Mouse (Mus musculus): ENCODE results near the gene B3galt6. TPM values are rescaled to one million over a fixed set of nuclear protein-coding genes. Genes with fewer than 3 reads are reported as not detected.

The B3galt6 gene
- total and polyA plus RNA-seq, 3 experiments = 3.4 to 11.3 (median 8.6) TPM

DNA sequence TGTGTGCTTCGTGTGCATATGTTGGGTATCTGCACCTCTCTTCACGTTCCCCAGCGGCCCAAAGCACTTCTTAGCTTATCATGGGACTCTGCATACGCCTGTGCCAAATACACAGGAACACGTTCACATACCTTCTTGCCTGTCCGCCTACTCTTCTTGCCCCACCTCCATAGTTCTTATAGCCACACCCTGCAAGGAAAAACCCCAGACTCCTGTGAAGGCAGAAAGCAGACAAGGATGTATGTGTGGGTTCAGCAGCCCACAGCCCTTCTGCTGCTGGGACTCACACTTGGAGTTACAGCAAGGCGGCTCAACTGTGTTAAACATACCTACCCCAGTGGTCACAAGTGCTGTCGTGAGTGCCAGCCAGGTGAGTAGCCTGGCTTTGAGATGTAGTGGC, 21.2 kb upstream of the B3galt6 start, which contains the start of gene Tnfrsf4:
Gene Tnfrsf4 (plus strand): TSS at position 207 of the 400 bp plus-strand sequence.
- DNase-seq (ENCODE audit: extremely low read depth) = no peak
- Histone ChIP-seq H3K9ac (ENCODE audit: insufficient read depth, low read depth) (no peak within 1 kb of the TSS), H3K27ac (ENCODE audit: insufficient read depth, low read depth) (no peak within 1 kb of the TSS), H3K36me3 (replicated peaks in 1 of 2; ENCODE audit: control insufficient read depth in 1 of 2, insufficient read depth in 1 of 2, low read length in 1 of 2) (peaks cover 62 to 84% of the 10 kb centered on the region in 2 experiments), H3K9me3 (replicated peaks; ENCODE audit: low read length) (no peaks in the 10 kb centered on the region), H3K4me2 (ENCODE audit: insufficient read depth, low read depth, poor library complexity, severe bottlenecking) (no peak within 1 kb of the TSS), H3K79me2 (replicated peaks; ENCODE audit: control insufficient read depth, extremely low read depth, insufficient read depth, poor library complexity, severe bottlenecking) (no peaks in the 10 kb centered on the region), H3K4me1 (ENCODE audit: control insufficient read depth in 1 of 2, insufficient read depth in 2 of 2) (peaks cover 11 to 47% of the 10 kb centered on the region in 2 experiments), H3K4me3 (replicated peaks in 1 of 3; ENCODE audit: low read depth in 2 of 3, low read length in 2 of 3, poor library complexity in 1 of 3) (peak within 1 kb of the TSS in 2 of 3 experiments; percentile 38 to 44), H3K27me3 (replicated peaks) (no peaks in the 10 kb centered on the region)
- dilution Hi-C loops (cut with MboI; ENCODE audit: extremely low pct_ligation_motif_present, extremely low pct_unique_long_range_greater_than_20kb, low sequenced_read_pairs) = no loop called here
- TF ChIP-seq USF2 (conservative IDR thresholded peaks at IDR 0.05; ENCODE audit: low read depth, low read length) (no peak), POLR2A (IDR thresholded peaks at IDR 0.05; ENCODE audit: low read depth, low read length) (peak; percentile 30; the same call in 1 of the 2 replicates), ELF1 (IDR thresholded peaks at IDR 0.05; ENCODE audit: low read depth, low read length) (no peak)
- in situ Hi-C loops (cut with MboI; ENCODE audit: low pct_ligation_motif_present, low pct_unique_long_range_greater_than_20kb, low sequenced_read_pairs) = no loop called here

DNA sequence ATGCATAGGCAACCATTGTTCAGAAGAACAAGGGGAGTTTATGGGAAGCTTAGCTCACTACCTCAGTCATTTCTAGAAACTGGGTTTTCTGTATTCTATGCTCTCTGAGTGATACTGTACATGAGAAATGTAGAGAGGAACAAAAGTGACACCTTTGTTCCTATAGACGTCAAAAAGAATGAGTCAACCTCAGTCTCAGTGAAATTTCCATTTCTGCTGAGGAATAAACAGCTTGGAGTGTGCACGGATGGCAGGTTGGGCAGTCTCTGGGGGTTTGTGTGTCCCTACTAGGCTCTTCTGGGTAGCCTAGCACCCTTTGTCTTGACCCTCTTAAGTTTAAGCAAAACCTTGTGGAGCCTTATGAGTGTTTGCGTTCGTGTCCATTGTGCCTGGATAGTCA, 15.9 kb upstream of the B3galt6 start:
- H3K9ac ChIP-seq (ENCODE audit: insufficient read depth, low read depth) = no peak overlapping the region
- H3K27ac ChIP-seq (ENCODE audit: insufficient read depth, low read depth) = peak overlapping the region; percentile 69
- H3K4me2 ChIP-seq (ENCODE audit: insufficient read depth, low read depth, poor library complexity, severe bottlenecking) = no peak overlapping the region
- no peaks in the 10 kb centered on the region; the same call in 1 of the 2 replicates for H3K79me2 ChIP-seq (replicated peaks; ENCODE audit: control insufficient read depth, extremely low read depth, insufficient read depth, poor library complexity, severe bottlenecking)
- peaks cover 67 to 91% of the 10 kb centered on the region in 2 experiments for H3K36me3 ChIP-seq (replicated peaks in 1 of 2; ENCODE audit: control insufficient read depth in 1 of 2, insufficient read depth in 1 of 2, low read length in 1 of 2)
- peaks cover 9 to 38% of the 10 kb centered on the region in 2 experiments for H3K4me1 ChIP-seq (ENCODE audit: control insufficient read depth in 1 of 2, insufficient read depth in 2 of 2)
- in situ Hi-C loops (cut with MboI; ENCODE audit: low pct_ligation_motif_present, low pct_unique_long_range_greater_than_20kb, low sequenced_read_pairs) = no loop called here
- H3K9me3 ChIP-seq (replicated peaks; ENCODE audit: low read length) = no peaks in the 10 kb centered on the region
- dilution Hi-C loops (cut with MboI; ENCODE audit: extremely low pct_ligation_motif_present, extremely low pct_unique_long_range_greater_than_20kb, low sequenced_read_pairs) = no loop called here
- no peaks in the 10 kb centered on the region for H3K27me3 ChIP-seq (replicated peaks)
- no peak for DNase-seq (ENCODE audit: extremely low read depth)
- no peak overlapping the region for H3K4me3 ChIP-seq (replicated peaks in 1 of 3; ENCODE audit: low read depth in 2 of 3, low read length in 2 of 3, poor library complexity in 1 of 3)
- TF ChIP-seq RCOR1 (conservative IDR thresholded peaks at IDR 0.05; ENCODE audit: low read depth, low read length) (peak; percentile 96), ZKSCAN1 (IDR thresholded peaks at IDR 0.05; ENCODE audit: borderline replicate concordance, low read depth, low read length) (peak; percentile 18; the same call in 1 of the 2 replicates), PAX5 (IDR thresholded peaks at IDR 0.05; ENCODE audit: low read length) (no peak), GABPA (IDR thresholded peaks at IDR 0.05; ENCODE audit: insufficient replicate concordance, low read depth, low read length) (no peak), JUN (IDR thresholded peaks at IDR 0.05; ENCODE audit: insufficient read depth, low read depth, low read length) (peak; percentile 97), CTCF (conservative IDR thresholded peaks at IDR 0.05 in 1 of 2, IDR thresholded peaks at IDR 0.05 in 1 of 2; ENCODE audit: low read depth in 2 of 2, low read length in 2 of 2) (no peak), E2F4 (IDR thresholded peaks at IDR 0.05; ENCODE audit: insufficient replicate concordance, low read depth, low read length) (no peak), MYC (IDR thresholded peaks at IDR 0.05; ENCODE audit: low read depth, low read length) (no peak), MXI1 (IDR thresholded peaks at IDR 0.05; ENCODE audit: low read depth, low read length) (no peak), CHD2 (IDR thresholded peaks at IDR 0.05; ENCODE audit: low read length) (peak; percentile 76), ZC3H11A (IDR thresholded peaks at IDR 0.05; ENCODE audit: low read depth, low read length) (no peak), POLR2AphosphoS2 (IDR thresholded peaks at IDR 0.05; ENCODE audit: low read depth, low read length) (no peak), IRF4 (IDR thresholded peaks at IDR 0.05; ENCODE audit: low read depth, low read length) (peak; percentile 94), MAX (IDR thresholded peaks at IDR 0.05; ENCODE audit: low read length) (no peak; the same call in 1 of the 2 replicates), MAFK (IDR thresholded peaks at IDR 0.05; ENCODE audit: insufficient replicate concordance, low read length) (0 out of 2 replicates have a peak, but pooled peaks have one; percentile 31), SMC3 (IDR thresholded peaks at IDR 0.05; ENCODE audit: low read depth, low read length) (no peak), TCF12 (IDR thresholded peaks at IDR 0.05; ENCODE audit: low read depth, low read length) (peak; percentile 70; the same call in 1 of the 2 replicates), USF2 (conservative IDR thresholded peaks at IDR 0.05; ENCODE audit: low read depth, low read length) (no peak), USF1 (IDR thresholded peaks at IDR 0.05; ENCODE audit: low read depth, low read length) (no peak), SIN3A (IDR thresholded peaks at IDR 0.05; ENCODE audit: low read length) (peak; percentile 83; the same call in 1 of the 2 replicates), NELFE (IDR thresholded peaks at IDR 0.05; ENCODE audit: low read depth, low read length) (no peak), ELF1 (IDR thresholded peaks at IDR 0.05; ENCODE audit: low read depth, low read length) (peak; percentile 12; the same call in 1 of the 2 replicates), MAZ (IDR thresholded peaks at IDR 0.05; ENCODE audit: low read depth, low read length) (peak; percentile 70; the same call in 1 of the 2 replicates), RAD21 (IDR thresholded peaks at IDR 0.05; ENCODE audit: low read depth, low read length) (no peak), ZNF384 (IDR thresholded peaks at IDR 0.05; ENCODE audit: low read depth, low read length) (no peak), JUND (conservative IDR thresholded peaks at IDR 0.05; ENCODE audit: low read depth, low read length) (peak; percentile 95), UBTF (IDR thresholded peaks at IDR 0.05; ENCODE audit: low read depth, low read length) (no peak), POLR2A (IDR thresholded peaks at IDR 0.05; ENCODE audit: low read depth, low read length) (no peak), EP300 (IDR thresholded peaks at IDR 0.05; ENCODE audit: low read length) (peak; percentile 95), MEF2A (IDR thresholded peaks at IDR 0.05; ENCODE audit: borderline replicate concordance, low read depth, low read length) (peak; percentile 79), HCFC1 (IDR thresholded peaks at IDR 0.05; ENCODE audit: low read depth, low read length) (peak; percentile 23; the same call in 1 of the 2 replicates), BHLHE40 (IDR thresholded peaks at IDR 0.05; ENCODE audit: low read depth, low read length) (peak; percentile 81), TBP (conservative IDR thresholded peaks at IDR 0.05; ENCODE audit: low read depth, low read length) (no peak)

Measured in CH12.LX (cell line).